Mouse (Mus musculus): Measurements from ENCODE around the gene Ccrl2. TPM values are rescaled to one million over a fixed set of nuclear protein-coding genes. Genes with fewer than 3 reads are reported as not detected.

The Ccrl2 gene
- total and polyA plus RNA-seq, 3 experiments: 5.3 to 13.0 (median 9.0) TPM

DNA sequence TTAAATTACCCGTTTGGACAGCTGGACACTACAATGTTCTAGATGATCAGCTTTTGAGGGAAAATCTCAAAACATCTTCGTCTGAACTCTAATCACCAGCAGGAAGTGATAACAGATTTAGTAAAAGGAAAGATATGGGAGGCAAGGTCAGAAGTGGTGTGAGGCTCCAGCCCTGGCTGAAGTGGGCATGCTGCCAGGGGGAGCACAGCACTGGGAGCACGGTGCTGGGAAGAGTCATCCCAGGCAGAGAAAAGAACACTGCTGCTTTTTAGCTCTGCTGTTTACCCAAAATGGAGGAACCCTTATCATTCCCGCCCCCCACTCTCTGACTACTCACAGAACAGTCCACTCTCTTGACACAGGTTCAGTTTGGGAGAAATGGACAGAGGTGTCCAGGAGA, 17.4 kb downstream of the Ccrl2 start:
- Histone ChIP-seq H3K9ac (ENCODE audit: insufficient read depth, low read depth) (no peak overlapping the region), H3K27ac (ENCODE audit: insufficient read depth, low read depth) (no peak overlapping the region), H3K9me3 (replicated peaks; ENCODE audit: low read length) (no peaks in the 10 kb centered on the region), H3K79me2 (replicated peaks; ENCODE audit: control insufficient read depth, extremely low read depth, insufficient read depth, poor library complexity, severe bottlenecking) (no peaks in the 10 kb centered on the region), H3K36me3 (replicated peaks in 1 of 2; ENCODE audit: control insufficient read depth in 1 of 2, insufficient read depth in 1 of 2, low read length in 1 of 2) (no peaks in the 10 kb centered on the region), H3K4me3 (replicated peaks in 1 of 3; ENCODE audit: low read depth in 2 of 3, low read length in 2 of 3, poor library complexity in 1 of 3) (no peak overlapping the region), H3K4me2 (ENCODE audit: insufficient read depth, low read depth, poor library complexity, severe bottlenecking) (no peak overlapping the region), H3K4me1 (ENCODE audit: control insufficient read depth in 1 of 2, insufficient read depth in 2 of 2) (peaks cover 0 to 14% of the 10 kb centered on the region in 2 experiments; a peak in 3 of 4 replicates), H3K27me3 (replicated peaks) (no peaks in the 10 kb centered on the region)
- DNase-seq (ENCODE audit: extremely low read depth): no peak
- TF ChIP-seq MYC (IDR thresholded peaks at IDR 0.05; ENCODE audit: low read depth, low read length): no peak
- TF ChIP-seq SIN3A (IDR thresholded peaks at IDR 0.05; ENCODE audit: low read length): no peak
- no peak for TF ChIP-seq ZKSCAN1 (IDR thresholded peaks at IDR 0.05; ENCODE audit: borderline replicate concordance, low read depth, low read length)
- TF ChIP-seq ELF1 (IDR thresholded peaks at IDR 0.05; ENCODE audit: low read depth, low read length): no peak
- no peak for TF ChIP-seq CHD1 (IDR thresholded peaks at IDR 0.05; ENCODE audit: low read depth, low read length)
- no peak for TF ChIP-seq JUN (IDR thresholded peaks at IDR 0.05; ENCODE audit: insufficient read depth, low read depth, low read length)
- no peak for TF ChIP-seq MAX (IDR thresholded peaks at IDR 0.05; ENCODE audit: low read length)
- TF ChIP-seq HCFC1 (IDR thresholded peaks at IDR 0.05; ENCODE audit: low read depth, low read length): no peak
- no peak for TF ChIP-seq ZC3H11A (IDR thresholded peaks at IDR 0.05; ENCODE audit: low read depth, low read length)
- no peak for TF ChIP-seq KAT2A (IDR thresholded peaks at IDR 0.05; ENCODE audit: insufficient replicate concordance, low read length)
- dilution Hi-C loops (cut with MboI; ENCODE audit: extremely low pct_ligation_motif_present, extremely low pct_unique_long_range_greater_than_20kb, low sequenced_read_pairs) (no loop called here), in situ Hi-C loops (cut with MboI; ENCODE audit: low pct_ligation_motif_present, low pct_unique_long_range_greater_than_20kb, low sequenced_read_pairs) (no loop called here)

- Histone ChIP-seq H3K27ac (ENCODE audit: insufficient read depth, low read depth) (no peak overlapping the region), H3K79me2 (replicated peaks; ENCODE audit: control insufficient read depth, extremely low read depth, insufficient read depth, poor library complexity, severe bottlenecking) (no peaks in the 10 kb centered on the region), H3K36me3 (replicated peaks in 1 of 2; ENCODE audit: control insufficient read depth in 1 of 2, insufficient read depth in 1 of 2, low read length in 1 of 2) (no peaks in the 10 kb centered on the region), H3K27me3 (replicated peaks) (no peaks in the 10 kb centered on the region), H3K4me3 (replicated peaks in 1 of 3; ENCODE audit: low read depth in 2 of 3, low read length in 2 of 3, poor library complexity in 1 of 3) (no peak overlapping the region), H3K9me3 (replicated peaks; ENCODE audit: low read length) (no peaks in the 10 kb centered on the region), H3K9ac (ENCODE audit: insufficient read depth, low read depth) (no peak overlapping the region), H3K4me1 (ENCODE audit: control insufficient read depth in 1 of 2, insufficient read depth in 2 of 2) (peaks cover 0 to 21% of the 10 kb centered on the region in 2 experiments; a peak in 2 of 4 replicates), H3K4me2 (ENCODE audit: insufficient read depth, low read depth, poor library complexity, severe bottlenecking) (no peak overlapping the region)
- no peak for DNase-seq (ENCODE audit: extremely low read depth)
- TF ChIP-seq ZKSCAN1 (IDR thresholded peaks at IDR 0.05; ENCODE audit: borderline replicate concordance, low read depth, low read length): no peak
- no peak for TF ChIP-seq UBTF (IDR thresholded peaks at IDR 0.05; ENCODE audit: low read depth, low read length)
- TF ChIP-seq ETS1 (conservative IDR thresholded peaks at IDR 0.05; ENCODE audit: low read depth, low read length): no peak
- no peak for TF ChIP-seq BHLHE40 (IDR thresholded peaks at IDR 0.05; ENCODE audit: low read depth, low read length)
- TF ChIP-seq RAD21 (IDR thresholded peaks at IDR 0.05; ENCODE audit: low read depth, low read length): no peak
- no peak for TF ChIP-seq JUN (IDR thresholded peaks at IDR 0.05; ENCODE audit: insufficient read depth, low read depth, low read length)
- TF ChIP-seq NRF1 (IDR thresholded peaks at IDR 0.05; ENCODE audit: low read depth, low read length): no peak
- TF ChIP-seq MXI1 (IDR thresholded peaks at IDR 0.05; ENCODE audit: low read depth, low read length): no peak
- dilution Hi-C loops (cut with MboI; ENCODE audit: extremely low pct_ligation_motif_present, extremely low pct_unique_long_range_greater_than_20kb, low sequenced_read_pairs): no loop called here
- in situ Hi-C loops (cut with MboI; ENCODE audit: low pct_ligation_motif_present, low pct_unique_long_range_greater_than_20kb, low sequenced_read_pairs): no loop called here
These were observed 23.6 kb downstream of the Ccrl2 start for GRCm38 (mm10) chr9:111033717-111034116.
